Mouse (Mus musculus): ENCODE measurements around the gene Ccp110. TPM values are rescaled to one million over a fixed set of nuclear protein-coding genes. Genes with fewer than 3 reads are reported as not detected.

Ccp110 gene
- total RNA-seq (2021), result 10 to 100 TPM; 35.4 to 38.7 TPM

DNA sequence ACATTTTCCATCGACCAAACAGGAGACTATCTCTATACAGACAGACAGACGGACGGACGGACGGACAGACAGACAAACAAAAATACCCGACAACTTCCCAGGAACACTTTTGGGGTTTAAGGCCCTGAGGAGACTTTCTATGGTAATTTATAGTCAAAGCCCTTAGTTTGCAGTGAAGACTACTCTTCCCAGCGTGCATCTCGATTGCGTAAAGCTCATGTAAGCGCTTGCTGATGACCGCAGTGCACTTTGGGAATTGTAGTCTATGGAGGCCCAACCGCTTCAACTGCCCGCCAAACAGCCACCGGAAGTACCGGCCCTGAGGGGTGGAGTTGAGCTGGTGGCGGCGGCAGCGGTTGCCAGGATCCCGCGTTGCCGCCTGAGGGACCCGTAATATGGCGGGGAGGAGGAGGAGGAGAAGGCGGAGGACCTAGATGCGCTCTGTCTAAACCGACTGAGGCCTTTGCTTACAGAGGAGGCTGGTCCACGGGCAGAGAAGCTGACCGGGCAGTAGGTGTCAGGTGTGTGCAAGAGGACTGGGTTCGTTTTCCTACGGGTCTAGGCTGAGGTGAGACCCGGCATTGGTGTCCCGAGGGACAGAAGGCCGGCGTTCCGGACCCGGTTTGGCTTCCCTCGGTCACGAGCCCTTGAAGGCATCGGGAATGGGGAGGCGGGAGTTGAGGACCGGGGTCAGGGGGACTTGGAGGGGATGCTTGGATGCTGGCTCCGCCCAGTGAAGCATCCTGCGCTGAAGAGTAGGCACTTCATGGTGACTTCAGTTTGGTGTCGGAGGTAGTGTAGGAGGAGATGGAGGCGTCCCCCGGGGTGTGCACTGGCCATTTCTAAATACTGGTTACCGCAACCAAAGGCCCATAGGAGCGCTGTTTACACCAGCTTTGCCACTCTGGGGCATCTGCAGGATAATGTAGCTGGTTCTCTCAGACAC is at the start of gene Ccp110:
Gene Ccp110, plus strand, starts transcription at position 325 of the 946 bp plus-strand sequence.
- intact Hi-C loops (cut with DNase I), result no loop called here

DNA sequence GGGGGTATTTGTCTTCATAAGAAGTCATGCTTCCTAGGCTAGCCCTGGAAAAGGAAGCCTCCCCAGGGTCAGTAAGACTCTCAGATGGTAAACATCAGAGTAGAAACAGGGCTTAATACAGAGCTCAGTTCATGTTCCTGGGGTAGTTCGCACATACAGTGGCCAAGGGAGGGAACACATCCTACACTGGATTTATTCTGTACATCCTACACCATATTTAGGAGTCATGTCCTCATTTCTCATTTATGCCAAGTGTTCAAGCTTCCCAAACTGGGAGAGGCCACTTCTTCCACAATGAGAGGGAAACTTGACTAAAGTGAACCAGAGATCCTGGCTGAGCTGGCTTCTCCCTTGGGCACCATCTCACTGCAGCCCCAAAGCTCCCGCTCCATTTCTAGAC is 44.6 kb upstream of the Ccp110 start:
- no peak for DNase-seq (ENCODE audit: extremely low spot score in 1 of 2, low spot score in 2 of 2)

More for the DNA sequence above, at the start of gene Ccp110:
- DNase-seq (ENCODE audit: extremely low spot score in 1 of 2, low spot score in 2 of 2), result peak; percentile 95

DNA sequence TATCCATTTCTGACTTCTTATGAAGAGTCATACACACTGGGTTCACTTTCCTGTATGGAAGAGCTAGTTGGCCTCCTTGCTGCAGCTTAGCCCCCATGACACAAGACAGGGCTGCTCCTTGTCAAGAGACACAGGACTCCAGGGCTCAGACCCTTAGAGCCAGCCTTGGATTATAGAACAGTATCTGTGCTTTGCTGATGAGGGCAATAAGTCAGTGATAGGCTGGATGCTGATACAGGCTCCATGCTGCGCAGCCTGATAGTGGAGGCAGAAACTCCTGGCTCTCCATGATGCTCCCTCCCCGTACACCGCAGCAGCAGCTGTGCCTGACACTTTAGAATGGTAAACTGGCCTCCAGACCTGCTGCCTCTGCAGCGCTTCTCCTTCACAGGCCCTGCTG is 42.2 kb upstream of the Ccp110 start:
- no peak for DNase-seq (ENCODE audit: extremely low spot score in 1 of 2, low spot score in 2 of 2)

More for the DNA sequence above, 44.6 kb upstream of the Ccp110 start:
- intact Hi-C loops (cut with DNase I), result no loop called here

GRCm38 (mm10) chr7:118676826-118677225 is 35.5 kb upstream of the Ccp110 start:
- intact Hi-C loops (cut with DNase I), result no loop called here

More for the DNA sequence above, 42.2 kb upstream of the Ccp110 start:
- intact Hi-C loops (cut with DNase I), result no loop called here

DNA sequence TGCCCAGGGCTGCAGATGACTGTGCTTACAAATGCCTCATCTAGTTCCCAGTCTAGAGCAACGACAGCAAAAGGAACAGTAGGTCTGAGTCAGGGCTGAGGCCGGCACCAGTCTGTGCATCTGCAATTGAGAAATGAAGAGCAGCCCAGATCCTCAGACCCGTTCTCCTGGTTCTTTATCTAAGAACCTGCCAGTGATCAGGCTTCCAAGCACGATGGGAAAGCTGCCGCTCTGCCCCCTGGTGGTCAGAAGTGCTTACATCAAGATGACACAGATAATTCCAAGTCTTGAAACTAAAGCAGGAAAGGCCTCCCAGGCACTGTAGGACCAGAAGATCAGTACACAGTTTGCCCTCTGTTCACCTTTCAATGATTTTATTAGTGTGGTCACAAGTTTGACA is 24.2 kb upstream of the Ccp110 start:
- DNase-seq (ENCODE audit: extremely low spot score in 1 of 2, low spot score in 2 of 2), result peak; percentile 85
- intact Hi-C loops (cut with DNase I), result loop anchor here (1.0 to 5.0 kb wide), 2 partner anchors 93 to 241 kb away; partner anchors contain the start of gene Syt17

More at GRCm38 (mm10) chr7:118676826-118677225, 35.5 kb upstream of the Ccp110 start:
- no peak for DNase-seq (ENCODE audit: extremely low spot score in 1 of 2, low spot score in 2 of 2)

GRCm38 (mm10) chr7:118689088-118689487 is 23.3 kb upstream of the Ccp110 start:
- DNase-seq (ENCODE audit: extremely low spot score in 1 of 2, low spot score in 2 of 2), result no peak
- intact Hi-C loops (cut with DNase I), result loop anchor here (5.0 kb wide), 1 partner anchor 242 kb away; the partner anchor contains the start of gene Syt17

DNA sequence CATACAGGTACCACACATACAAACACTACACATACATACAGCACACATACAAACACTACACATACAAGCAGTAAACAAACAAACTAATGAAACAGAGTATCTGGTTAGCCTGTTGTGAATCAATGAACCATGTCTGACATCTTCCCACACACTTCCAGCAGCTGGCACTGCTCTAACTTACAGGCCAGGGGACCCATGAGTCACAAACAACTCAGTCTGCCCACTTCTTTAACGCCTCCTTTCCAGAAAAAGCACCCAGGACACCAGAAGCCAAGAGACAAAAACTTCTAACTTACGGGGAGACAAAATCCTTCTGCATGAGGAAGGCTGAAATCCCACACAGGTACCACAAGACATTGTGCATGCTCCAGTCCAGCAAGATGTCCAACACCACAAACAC is 21.1 kb upstream of the Ccp110 start:
- intact Hi-C loops (cut with DNase I), result loop anchor here (2.0 kb wide), 1 partner anchor 386 kb away; no protein-coding TSS in a partner anchor
- no peak for DNase-seq (ENCODE audit: extremely low spot score in 1 of 2, low spot score in 2 of 2)

GRCm38 (mm10) chr7:118696146-118696545 is 16.2 kb upstream of the Ccp110 start:
- intact Hi-C loops (cut with DNase I), result no loop called here
- DNase-seq (ENCODE audit: extremely low spot score in 1 of 2, low spot score in 2 of 2), result no peak

GRCm38 (mm10) chr7:118697168-118697567 is 15.2 kb upstream of the Ccp110 start:
- intact Hi-C loops (cut with DNase I), result no loop called here
- DNase-seq (ENCODE audit: extremely low spot score in 1 of 2, low spot score in 2 of 2), result no peak

- DNase-seq (ENCODE audit: extremely low spot score in 1 of 2, low spot score in 2 of 2), result no peak
- intact Hi-C loops (cut with DNase I), result no loop called here
Measured at GRCm38 (mm10) chr7:118698882-118699281, 13.5 kb upstream of the Ccp110 start.

DNA sequence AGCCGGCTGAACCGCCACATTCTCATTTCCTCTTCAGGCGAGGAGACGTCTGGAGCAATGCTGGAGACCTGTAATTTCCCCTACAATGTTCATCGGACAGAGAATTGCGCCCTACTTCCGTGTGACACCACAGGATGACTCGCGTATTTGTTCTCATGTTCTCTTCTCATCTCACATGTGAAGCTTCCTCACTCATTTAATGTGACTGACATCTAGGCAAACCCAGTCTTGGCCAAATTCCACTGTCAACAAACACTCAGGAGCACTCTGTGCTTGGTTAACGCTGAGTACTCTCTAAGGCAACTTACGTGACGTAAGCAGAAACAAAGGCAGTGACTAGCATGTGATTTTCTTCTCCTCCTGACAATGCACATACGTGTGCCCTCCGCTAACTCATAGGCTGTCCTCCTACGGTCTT is 9.2 kb upstream of the Ccp110 start:
- DNase-seq (ENCODE audit: extremely low spot score in 1 of 2, low spot score in 2 of 2), result no peak
- intact Hi-C loops (cut with DNase I), result no loop called here

GRCm38 (mm10) chr7:118704001-118704850 is 8.1 kb upstream of the Ccp110 start:
- intact Hi-C loops (cut with DNase I), result no loop called here

GRCm38 (mm10) chr7:118705101-118705961 is 7.0 kb upstream of the Ccp110 start, which contains the start of gene Gde1:
Gde1 (minus strand) TSS chr7:118705778.
- intact Hi-C loops (cut with DNase I), result no loop called here
- DNase-seq (ENCODE audit: extremely low spot score in 1 of 2, low spot score in 2 of 2), result peak; percentile 90 to 96

More at GRCm38 (mm10) chr7:118704001-118704850, 8.1 kb upstream of the Ccp110 start:
- no peak for DNase-seq (ENCODE audit: extremely low spot score in 1 of 2, low spot score in 2 of 2)

DNA sequence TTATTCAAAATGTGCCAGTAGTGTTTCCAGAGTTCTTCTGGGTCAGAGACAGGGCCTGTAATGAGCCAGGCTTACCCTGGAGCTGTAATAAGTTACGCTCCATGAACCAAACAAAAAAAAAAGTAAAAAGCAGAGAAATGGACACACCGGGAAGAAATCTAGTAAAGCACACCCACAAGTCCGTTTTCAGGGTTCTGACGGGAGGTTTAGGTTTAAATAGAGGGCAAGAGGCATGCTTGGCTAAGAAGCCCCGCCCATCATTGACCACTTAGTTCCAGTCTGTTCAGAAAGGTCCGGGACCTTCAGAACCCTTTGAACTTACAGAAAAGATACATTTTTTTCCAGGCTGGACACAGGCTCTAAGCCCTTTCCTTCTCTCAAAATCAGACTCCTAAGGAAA is 6.3 kb upstream of the Ccp110 start:
- no peak for DNase-seq (ENCODE audit: extremely low spot score in 1 of 2, low spot score in 2 of 2)
- intact Hi-C loops (cut with DNase I), result no loop called here

DNA sequence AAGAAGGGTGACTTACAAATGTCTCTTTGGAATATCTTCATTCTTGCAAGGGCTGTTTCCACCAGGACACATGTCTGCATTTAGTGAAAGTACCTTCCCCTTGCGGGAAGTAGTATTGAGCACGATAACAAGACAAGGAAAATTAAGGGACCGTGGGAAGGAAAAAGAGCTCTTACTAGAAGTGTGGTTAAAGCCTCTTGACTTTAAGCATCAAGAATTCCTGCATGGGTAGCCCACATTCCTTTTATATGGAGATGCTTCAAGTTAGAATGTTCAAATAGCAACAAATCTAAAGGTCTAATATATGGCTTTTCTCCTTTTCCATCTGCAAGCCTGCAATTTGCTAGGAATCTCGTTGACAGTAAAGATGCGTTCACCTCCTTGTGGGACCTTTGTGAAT is 5.9 kb upstream of the Ccp110 start:
- intact Hi-C loops (cut with DNase I), result no loop called here
- DNase-seq (ENCODE audit: extremely low spot score in 1 of 2, low spot score in 2 of 2), result no peak

DNA sequence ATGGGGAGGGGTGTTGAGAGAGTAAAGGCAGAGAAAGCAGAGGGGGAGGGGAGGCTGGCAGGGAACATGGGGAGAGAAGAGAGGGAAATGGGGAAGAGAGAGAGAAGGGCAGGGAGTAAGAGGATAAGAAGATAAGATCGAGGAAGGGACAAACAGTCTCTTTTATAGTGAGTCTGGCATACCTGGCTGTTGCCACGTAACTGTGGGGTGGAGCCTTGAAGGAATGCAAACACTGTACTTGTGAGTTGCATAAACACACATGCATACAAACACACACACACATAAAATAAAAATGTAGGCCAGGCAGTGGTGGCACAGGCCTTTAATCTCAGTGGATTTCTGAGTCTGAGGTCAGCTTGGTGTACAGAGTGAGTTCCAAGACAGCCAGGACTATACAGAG is 5.1 kb upstream of the Ccp110 start:
- intact Hi-C loops (cut with DNase I), result no loop called here
- no peak for DNase-seq (ENCODE audit: extremely low spot score in 1 of 2, low spot score in 2 of 2)

DNA sequence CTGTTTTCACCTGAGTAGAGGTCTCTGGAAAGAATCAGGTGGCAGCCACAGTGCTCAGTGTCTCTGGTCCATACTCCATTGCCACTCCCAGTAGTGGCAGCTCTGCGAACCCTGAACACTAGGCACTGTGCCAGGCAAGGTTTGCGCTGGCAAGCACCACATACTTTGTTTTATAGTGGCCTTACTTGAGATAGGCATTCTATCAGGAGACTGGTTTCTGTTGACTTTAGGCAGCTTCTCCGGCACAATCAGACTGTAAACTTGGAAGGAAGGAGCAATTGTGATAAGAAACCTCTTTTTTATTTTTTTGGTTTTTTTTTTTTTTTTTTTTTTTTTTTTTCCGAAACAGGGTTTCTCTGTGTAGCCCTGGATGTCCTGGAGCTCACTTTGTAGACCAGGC is 4.3 kb upstream of the Ccp110 start:
- DNase-seq (ENCODE audit: extremely low spot score in 1 of 2, low spot score in 2 of 2), result peak in 1 of 2 experiments; percentile 41
- intact Hi-C loops (cut with DNase I), result no loop called here

- DNase-seq (ENCODE audit: extremely low spot score in 1 of 2, low spot score in 2 of 2), result no peak
- intact Hi-C loops (cut with DNase I), result no loop called here
Measured at GRCm38 (mm10) chr7:118710776-118711175, 1.6 kb upstream of the Ccp110 start.

All from left cerebral cortex, postnatal 10 days (tissue).